Mouse (Mus musculus) G1E-ER4 (cell line): ENCODE measurements around the gene Lpcat4. TPM values are rescaled to one million over a fixed set of nuclear protein-coding genes. Genes with fewer than 3 reads are reported as not detected.

Source experiments
- GATA1 ChIP-seq: IDR thresholded peaks from one replicate; pipeline ENCODE4 v1.8.0; 2012; ENCODE audit warnings: low read length, inconsistent platforms
- polyA plus RNA-seq: library from polyadenylated mRNA; stranded (reverse); fragments of >175 nt; gene quantifications from 2 replicates; pipeline ENCODE4 v1.2.3, GENCODE M21; 2012

The Lpcat4 gene
- polyA plus RNA-seq, 1 experiment = 35.9 TPM

DNA sequence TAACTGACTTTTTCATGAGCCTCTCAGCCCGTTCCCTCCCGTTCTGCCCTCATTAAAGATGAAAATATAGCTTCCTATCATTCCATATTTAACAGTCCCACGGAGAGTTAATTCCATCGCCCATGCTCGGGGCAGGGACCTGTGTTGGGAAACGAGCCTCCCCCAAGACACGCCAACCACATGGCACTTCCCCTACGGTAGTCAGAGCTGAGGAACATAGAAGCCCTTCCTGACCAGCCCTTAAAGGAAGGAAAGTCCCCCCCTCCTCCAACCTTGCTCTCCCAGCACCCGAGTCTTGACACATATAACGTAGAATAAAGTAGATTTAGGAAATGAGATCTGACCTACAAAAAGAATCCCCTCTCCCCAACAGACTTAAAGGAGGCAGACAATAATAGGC is 8.1 kb downstream of the Lpcat4 start:
- TF ChIP-seq GATA1 = no peak

- no peak for TF ChIP-seq GATA1
Observed at GRCm38 (mm10) chr2:112249780-112250453, 10.6 kb downstream of the Lpcat4 start.

DNA sequence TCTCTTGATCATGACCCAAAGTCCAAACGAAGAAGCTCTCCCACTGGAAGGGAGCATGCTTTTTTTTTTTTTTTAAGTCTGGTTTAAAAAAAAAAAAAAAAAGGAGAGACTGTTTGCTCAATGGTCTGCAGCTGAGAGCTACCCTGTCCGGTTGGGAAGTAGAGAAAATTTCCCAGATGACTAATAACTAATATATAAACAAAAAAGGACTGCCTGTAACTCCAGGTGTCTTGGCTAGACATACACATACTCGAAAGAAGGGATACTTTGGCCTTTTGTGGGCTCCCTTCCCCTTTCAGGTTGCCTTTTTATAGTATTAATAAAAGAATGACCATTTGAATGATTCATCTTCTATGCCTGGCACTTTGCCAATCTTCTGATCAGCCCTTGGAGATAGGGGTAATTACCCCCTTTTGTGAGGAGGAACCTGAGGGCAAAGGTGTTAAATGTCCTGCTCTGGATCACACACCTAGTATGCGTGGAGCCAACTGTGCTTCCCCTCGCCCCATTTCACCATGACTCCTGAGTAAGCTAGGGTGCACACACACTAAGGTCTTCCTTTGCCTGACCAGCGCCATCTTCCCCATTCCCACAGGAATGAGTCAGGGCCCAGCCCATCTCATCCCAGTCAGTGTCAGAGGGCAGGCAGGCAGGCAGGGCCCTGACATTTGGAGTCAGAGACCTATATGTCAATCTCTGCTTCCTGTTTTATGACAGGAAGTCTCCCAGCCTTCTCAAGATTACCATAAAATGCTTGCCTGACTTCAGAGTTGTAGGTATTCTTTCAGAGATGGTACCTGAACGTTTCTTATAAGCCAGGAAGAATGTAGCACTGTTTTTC is 15.6 kb downstream of the Lpcat4 start:
- TF ChIP-seq GATA1 = no peak

GRCm38 (mm10) chr2:112259241-112259962 is 20.1 kb downstream of the Lpcat4 start, which contains the start of gene Nutm1:
Nutm1 (minus strand) TSS chr2:112259291.
- TF ChIP-seq GATA1 = no peak

DNA sequence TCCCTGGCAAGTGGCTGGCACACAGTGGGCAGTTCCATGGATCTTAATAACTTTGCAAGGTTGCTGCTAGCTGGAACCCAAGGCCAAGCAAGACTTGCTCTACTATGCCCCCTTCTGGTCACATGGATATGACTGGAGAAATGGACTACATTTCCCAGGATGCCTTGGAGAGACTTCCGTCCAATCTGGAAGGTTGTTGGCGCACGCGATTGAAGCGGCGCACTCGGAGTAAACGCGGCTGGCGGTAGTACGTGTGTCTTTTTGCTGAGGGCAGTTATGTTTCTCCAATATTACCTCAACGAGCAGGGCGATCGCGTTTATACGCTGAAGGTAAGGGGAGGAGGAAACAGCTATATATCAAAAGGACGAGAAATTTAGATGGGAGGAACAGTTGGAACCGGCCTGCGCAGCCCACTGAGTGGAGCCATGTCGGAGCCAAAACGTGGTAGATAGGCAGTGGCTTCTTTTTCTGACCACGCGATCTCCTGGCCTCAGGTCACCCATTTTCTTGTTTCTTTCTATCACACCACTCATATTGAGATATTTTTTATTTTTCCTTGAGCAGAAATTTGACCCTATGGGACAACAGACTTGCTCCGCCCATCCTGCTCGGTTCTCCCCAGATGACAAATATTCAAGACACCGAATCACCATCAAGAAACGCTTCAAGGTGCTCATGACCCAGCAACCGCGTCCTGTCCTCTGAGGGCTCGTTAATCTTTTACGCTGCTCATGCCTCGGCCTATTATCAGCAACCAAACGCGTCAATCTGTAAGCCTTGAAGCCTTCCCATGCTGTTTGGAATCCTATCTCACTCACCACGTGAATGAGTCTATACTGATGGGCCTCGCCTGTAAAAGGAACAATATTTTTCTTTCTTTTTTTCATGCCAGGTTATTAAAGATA is 22.7 kb downstream of the Lpcat4 start, which contains the start of gene Nop10:
Gene Nop10, plus strand, starts transcription at position 179 of the 906 bp plus-strand sequence.
- no peak for TF ChIP-seq GATA1

GRCm38 (mm10) chr2:112262779-112263295 is 23.6 kb downstream of the Lpcat4 start:
- TF ChIP-seq GATA1 = no peak

DNA sequence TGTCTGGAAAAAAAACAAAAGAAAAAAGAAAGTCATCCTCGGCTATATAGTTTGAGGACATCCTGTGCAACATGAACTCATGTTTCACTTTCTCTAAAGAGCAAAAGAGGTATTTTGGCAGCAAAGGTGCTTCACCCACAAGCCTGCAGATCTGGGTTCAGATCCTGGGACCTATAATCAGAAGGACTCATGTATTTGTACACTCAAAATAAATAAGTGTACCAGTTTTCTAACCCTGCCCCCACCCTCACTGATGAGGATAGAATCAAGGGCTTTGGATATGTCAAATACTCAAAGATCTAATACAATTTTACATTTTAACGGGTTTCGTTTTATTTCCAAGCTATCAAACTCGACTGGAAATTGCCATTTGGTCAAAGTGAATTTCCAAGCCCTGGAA is 25.1 kb downstream of the Lpcat4 start:
- TF ChIP-seq GATA1 = no peak

DNA sequence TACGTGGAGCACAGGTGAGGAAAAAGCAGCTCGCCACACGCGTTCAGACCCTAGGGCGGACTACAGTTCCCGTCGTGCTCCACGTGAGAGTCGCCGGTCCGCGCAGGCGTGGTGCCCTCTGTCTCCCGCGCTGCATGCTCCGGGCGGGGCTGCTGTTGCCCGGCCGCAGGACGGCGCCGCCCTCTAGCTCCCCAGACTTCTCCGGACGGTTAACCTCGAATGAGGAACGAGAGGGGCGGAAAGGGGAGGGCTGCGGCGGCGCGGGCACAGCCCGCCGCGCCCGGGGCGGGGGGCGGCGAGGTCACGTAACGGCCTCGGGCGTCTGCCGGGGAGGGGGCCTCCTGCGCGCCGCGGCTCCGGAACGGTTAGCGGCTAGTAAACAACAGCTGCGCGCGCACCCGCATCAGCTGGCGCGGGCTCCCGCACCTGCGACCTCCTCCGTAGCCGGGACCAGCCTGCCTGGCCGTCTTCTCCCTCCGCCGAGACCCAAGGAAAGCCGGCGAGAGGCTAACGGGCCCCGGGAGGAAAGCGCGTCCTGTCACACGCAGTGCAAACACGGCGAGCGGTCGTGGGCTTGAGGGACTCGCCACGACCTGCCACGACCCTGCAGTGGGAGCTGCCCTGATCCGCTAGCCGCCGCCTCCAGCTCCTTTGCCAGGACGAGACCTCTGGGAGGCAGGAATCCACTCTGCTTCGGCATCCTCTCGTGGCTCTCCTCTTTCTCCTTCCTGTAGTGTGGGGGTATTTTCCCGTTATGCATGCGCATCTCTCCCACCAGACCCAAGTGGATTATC is 26.4 kb downstream of the Lpcat4 start, which contains the start of gene Slc12a6:
Gene Slc12a6, plus strand, starts transcription at position 378 of the 794 bp plus-strand sequence.
- TF ChIP-seq GATA1 = no peak

DNA sequence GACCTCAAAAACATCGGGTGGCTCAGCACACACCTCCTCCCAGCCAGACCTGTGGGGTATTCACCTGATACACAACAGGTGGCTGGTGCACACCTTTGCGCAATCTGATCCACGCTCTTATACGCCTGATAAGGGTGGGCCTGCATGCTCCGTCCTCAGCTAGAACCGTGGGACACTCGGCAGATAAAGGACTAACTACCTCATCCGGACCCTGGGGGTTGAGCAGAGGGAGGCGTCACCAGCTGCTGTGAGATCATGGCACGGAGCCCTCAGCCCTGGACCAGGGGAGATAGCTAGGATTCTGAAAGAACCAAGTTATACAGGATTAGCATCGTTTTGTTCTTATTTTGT is 26.9 kb downstream of the Lpcat4 start, which contains the start of gene Gm21985:
Gene Gm21985, plus strand, starts transcription at position 73 of the 351 bp plus-strand sequence.
- no peak for TF ChIP-seq GATA1

DNA sequence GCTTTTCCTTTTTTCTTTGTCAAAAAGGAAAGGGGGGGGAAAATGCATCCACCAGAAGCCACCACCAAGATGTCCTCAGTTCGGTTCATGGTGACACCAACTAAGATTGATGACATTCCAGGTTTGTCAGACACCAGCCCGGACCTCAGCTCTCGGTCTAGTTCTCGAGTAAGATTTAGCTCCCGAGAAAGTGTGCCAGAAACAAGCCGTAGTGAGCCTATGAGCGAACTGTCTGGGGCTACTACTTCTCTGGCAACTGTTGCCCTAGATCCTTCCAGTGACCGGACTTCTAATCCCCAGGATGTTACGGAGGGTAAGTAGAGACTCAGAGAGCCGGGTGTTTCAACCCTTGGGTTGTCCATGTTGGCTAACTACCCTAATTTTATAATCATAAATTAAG is 27.5 kb downstream of the Lpcat4 start:
- no peak for TF ChIP-seq GATA1

DNA sequence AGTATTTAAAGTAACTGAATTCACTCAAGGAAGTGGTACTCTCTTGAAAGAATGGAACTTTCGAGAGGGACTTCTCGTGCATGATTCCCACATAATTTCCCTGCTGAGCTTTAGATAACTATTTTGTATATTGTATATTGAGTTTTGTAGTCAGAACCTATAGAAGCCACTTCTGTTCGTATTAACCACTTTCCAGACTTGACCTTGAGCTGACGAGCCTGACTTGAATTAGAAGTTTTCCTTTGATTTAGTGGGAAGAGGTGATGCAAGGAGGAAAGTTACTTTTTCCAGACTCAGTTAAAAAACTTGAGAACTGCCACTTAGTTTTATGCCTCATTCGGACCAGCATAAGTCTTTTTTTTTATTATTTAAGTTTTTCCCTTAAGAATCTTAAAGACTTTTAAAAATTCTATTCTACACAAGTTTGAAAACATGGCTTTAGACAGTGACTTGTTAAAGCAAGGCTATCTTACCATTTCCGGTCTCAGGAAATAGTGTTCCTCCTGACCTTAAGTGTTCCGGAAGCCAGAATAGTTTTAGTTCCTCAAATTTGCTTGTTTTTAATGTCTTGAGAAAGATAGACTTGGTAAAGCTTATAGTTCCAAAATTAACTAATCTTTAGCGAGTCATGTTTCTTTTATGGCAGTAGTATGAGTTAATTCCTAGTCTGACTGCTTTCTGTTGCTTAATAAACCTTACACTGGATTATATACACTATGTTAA is 28.4 kb downstream of the Lpcat4 start:
- no peak for TF ChIP-seq GATA1

DNA sequence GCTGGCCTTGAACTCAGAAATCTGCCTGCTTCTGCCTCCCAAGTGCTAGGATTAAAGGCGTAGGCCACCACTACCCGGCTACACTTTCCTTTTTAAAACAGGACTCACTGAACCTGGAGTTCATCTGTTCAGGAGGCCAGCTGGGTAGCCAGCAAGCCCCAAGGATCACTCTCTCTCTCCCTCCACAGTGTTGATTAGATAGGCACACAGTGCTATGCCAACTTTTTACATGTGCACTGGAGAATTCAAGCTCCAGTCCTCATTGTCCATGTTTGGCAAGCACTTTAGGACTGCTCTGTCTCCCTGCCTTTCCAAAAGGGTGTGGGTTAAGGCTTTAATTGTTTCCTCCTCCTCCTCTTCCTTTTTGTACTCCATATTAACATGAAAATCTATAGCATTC is 30.7 kb downstream of the Lpcat4 start:
- TF ChIP-seq GATA1 = no peak

DNA sequence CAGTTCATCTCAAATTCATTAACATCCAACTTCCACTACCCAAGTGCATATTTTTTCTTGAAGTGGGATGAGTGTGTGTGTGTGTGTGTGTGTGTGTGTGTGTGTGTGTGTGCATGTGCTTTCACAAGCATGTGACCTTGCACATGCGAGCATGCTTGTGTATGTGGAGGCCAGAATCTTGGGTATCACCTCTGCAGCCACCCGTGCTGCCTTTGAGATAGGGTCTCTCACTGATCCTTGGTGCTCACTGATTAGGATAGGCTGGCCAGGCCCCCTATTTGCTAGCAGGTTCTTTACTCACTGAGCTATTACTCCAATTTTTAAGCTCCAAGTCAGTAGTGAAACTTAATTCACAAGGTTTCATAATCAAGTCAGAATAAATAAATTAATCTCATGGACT is 33.6 kb downstream of the Lpcat4 start:
- no peak for TF ChIP-seq GATA1
